Mouse (Mus musculus) monocyte, adult 5-6 weeks (primary cell): ENCODE measurements around the gene Lbhd2. TPM values are rescaled to one million over a fixed set of nuclear protein-coding genes. Genes with fewer than 3 reads are reported as not detected.

Experiments used
- total RNA-seq: library from RNA; stranded (forward); fragments of 200-1000, 200-491, 200-594 nt; gene quantifications from 3 replicates; pipeline ENCODE4 v1.2.3, GENCODE M21; 2017

The Lbhd2 gene
- total RNA-seq, 1 experiment from 2014 or later, result not detected

Other genes starting within 250 kb of the Lbhd2 start
- gene Traf3, start 240.4 kb upstream of the Lbhd2 start, total RNA-seq, result 40.4 to 58.6 TPM (median 41.0 TPM) in 3 replicates
- gene 4930595D18Rik, start 222.3 kb upstream of the Lbhd2 start, total RNA-seq, result 1.2 TPM in 1 of 3 replicates, not detected in the others
- 1.2 TPM in 1 of 3 replicates, not detected in the others for gene Amn, start 135.7 kb upstream of the Lbhd2 start, total RNA-seq
- 37.5 to 41.2 TPM (median 40.7 TPM) in 3 replicates for gene Cdc42bpb, start 29.1 kb upstream of the Lbhd2 start, total RNA-seq
- 1.1 TPM in 1 of 3 replicates, not detected in the others for gene Exoc3l4, start 10.2 kb downstream of the Lbhd2 start, total RNA-seq
- gene Tnfaip2, start 35.7 kb downstream of the Lbhd2 start, total RNA-seq, result 25.9 to 40.4 TPM (median 27.4 TPM) in 3 replicates
- gene Gm266, start 79.0 kb downstream of the Lbhd2 start, total RNA-seq, result not detected in 3 replicates
- gene Eif5, start 131.2 kb downstream of the Lbhd2 start, total RNA-seq, result 371 to 483 TPM (median 423 TPM) in 3 replicates
- gene Mark3, start 167.7 kb downstream of the Lbhd2 start, total RNA-seq, result 92.2 to 123 TPM (median 92.7 TPM) in 3 replicates